Comparison of ENCODE assay signal across 33 mouse cellular contexts in genomic region chr6:120541386-120541785, GRCm38 (mm10). TPM values are rescaled to one million over a fixed set of nuclear protein-coding genes. Genes with fewer than 3 reads are reported as not detected.
DNase-seq lines count a peak whose midpoint lies in the region; ATAC-seq and TF ChIP-seq lines count a peak whose summit lies in the region.
"Had no signal": no experiment of that assay in that cellular context is flagged by ENCODE, and none has a peak within 500 bp of the region (broad histone marks: within the 10 kb centered on the region; RNA-seq: fewer than 3 reads in every experiment).

No protein-coding gene starts in this region.

- peaks cover 5% of the 10 kb centered on the region for H3K4me1 ChIP-seq in heart, adult 2 months (ENCODE audit: control insufficient read depth, insufficient read depth, low read length)
- peaks cover 13% of the 10 kb centered on the region for H3K4me1 ChIP-seq in liver, embryonic 12.5 days
- H3K4me1 ChIP-seq in liver, embryonic 11.5 days (replicated peaks; ENCODE audit: control insufficient read depth, insufficient read depth, low read length) = peaks cover 10% of the 10 kb centered on the region
- H3K4me1 ChIP-seq: stomach, embryonic 15.5 days had no signal

- no peak for DNase-seq in heart, adult 2 months
- no peak for DNase-seq in heart, postnatal 25 days (ENCODE audit: low spot score)
- DNase-seq in liver, embryonic 11.5 days (ENCODE audit: low spot score) = no peak
- DNase-seq in embryo, embryonic 10.5 days (ENCODE audit: low spot score) = peak; percentile 26
- DNase-seq in urinary bladder, postnatal 10 days (ENCODE audit: low spot score) = no peak
- DNase-seq in layer of hippocampus, postnatal 36 days = no peak
- DNase-seq: adrenal gland, postnatal 36 days; cerebellum, adult 2 months; cerebellum, postnatal 14 days; gastrocnemius, postnatal 25 days; heart, adult 11 months; heart, postnatal 10 days; kidney, postnatal 25 days; left cerebral cortex, postnatal 4 days; lung, postnatal 36 days; right cerebral cortex, postnatal 25 days; thymus, postnatal 14 days had no signal

- no peak for TF ChIP-seq EP300 in heart, adult 2 months (IDR thresholded peaks at IDR 0.05; ENCODE audit: insufficient read depth, low read depth, low read length)

- no peak for TF ChIP-seq CTCF in heart, adult 2 months (IDR thresholded peaks at IDR 0.05)

- no peak for ATAC-seq in liver, embryonic 12.5 days
- no peak for ATAC-seq in liver, embryonic 11.5 days (replicated peaks; ENCODE audit: low FRiP score)
- ATAC-seq: activated CD4-positive, CD25-positive, alpha-beta regulatory T cell, adult 4 months; forebrain, embryonic 13.5 days; hindbrain, embryonic 16.5 days; midbrain, embryonic 16.5 days had no signal

- WGBS in heart, adult 2 months = 62% methylated on average over 2 of the region's 2 CpGs
- 41% methylated on average over 2 of the region's 2 CpGs for WGBS in liver, embryonic 12.5 days (ENCODE audit: insufficient replicate concordance)
- WGBS in liver, embryonic 11.5 days = 59% methylated on average over 2 of the region's 2 CpGs

- intact Hi-C loops in heart, adult 2 months (cut with DNase I) = loop anchor here (5.0 kb wide), 1 partner anchor 56 kb away; no protein-coding TSS in a partner anchor
- intact Hi-C loops in heart, postnatal 25 days (cut with DNase I) = loop anchor here (2.0 to 5.0 kb wide), 3 partner anchors 36 to 131 kb away; no protein-coding TSS in a partner anchor

- no peak overlapping the region for H3K4me3 ChIP-seq in heart, adult 2 months
- no peak overlapping the region for H3K4me3 ChIP-seq in liver, embryonic 12.5 days
- H3K4me3 ChIP-seq in liver, embryonic 11.5 days (ENCODE audit: low read depth, low read length) = no peak overlapping the region
- H3K4me3 ChIP-seq: embryonic facial prominence, embryonic 13.5 days; erythroblast, embryonic 14.5 days; forebrain, embryonic 13.5 days; hindbrain, embryonic 10.5 days; layer of hippocampus, adult 2 months; lung, embryonic 15.5 days; stomach, embryonic 15.5 days had no signal

- H3K4me2 ChIP-seq in liver, embryonic 12.5 days = no peak overlapping the region
- no peak overlapping the region for H3K4me2 ChIP-seq in liver, embryonic 11.5 days
- H3K4me2 ChIP-seq: embryonic facial prominence, embryonic 13.5 days; forebrain, embryonic 13.5 days; heart, embryonic 11.5 days; lung, embryonic 15.5 days; midbrain, embryonic 11.5 days; stomach, embryonic 15.5 days had no signal

- H3K9ac ChIP-seq in heart, adult 2 months (ENCODE audit: low read depth, low read length) = no peak overlapping the region
- no peak overlapping the region for H3K9ac ChIP-seq in liver, embryonic 12.5 days
- H3K9ac ChIP-seq in liver, embryonic 11.5 days (ENCODE audit: low read depth, low read length) = no peak overlapping the region
- H3K9ac ChIP-seq: embryonic facial prominence, embryonic 13.5 days; forebrain, embryonic 13.5 days; lung, embryonic 15.5 days; stomach, embryonic 15.5 days had no signal

- no peak for TF ChIP-seq POLR2A in heart, adult 2 months (IDR thresholded peaks at IDR 0.05; ENCODE audit: insufficient read depth, low read depth, low read length)

- no peaks in the 10 kb centered on the region for H3K27me3 ChIP-seq in heart, adult 2 months (ENCODE audit: control insufficient read depth, insufficient read depth, low read length)
- H3K27me3 ChIP-seq in liver, embryonic 12.5 days (replicated peaks) = no peaks in the 10 kb centered on the region
- H3K27me3 ChIP-seq in liver, embryonic 11.5 days (replicated peaks; ENCODE audit: control insufficient read depth, insufficient read depth, low read length) = no peaks in the 10 kb centered on the region
- H3K27me3 ChIP-seq: embryonic facial prominence, embryonic 13.5 days; forebrain, embryonic 13.5 days; lung, embryonic 15.5 days; stomach, embryonic 15.5 days had no signal

- peak overlapping the region; percentile 99 for H3K27ac ChIP-seq in heart, adult 2 months
- 0 out of 2 replicates have a peak overlapping the region, but pooled peaks have one; percentile 5 for H3K27ac ChIP-seq in liver, embryonic 12.5 days
- H3K27ac ChIP-seq in liver, embryonic 11.5 days (ENCODE audit: low read depth, low read length) = no peak overlapping the region
- H3K27ac ChIP-seq: embryonic facial prominence, embryonic 13.5 days; forebrain, embryonic 13.5 days; hindbrain, embryonic 10.5 days; layer of hippocampus, adult 2 months; lung, embryonic 15.5 days; stomach, embryonic 15.5 days had no signal

- H3K9me3 ChIP-seq in liver, embryonic 12.5 days (replicated peaks) = no peaks in the 10 kb centered on the region
- no peaks in the 10 kb centered on the region for H3K9me3 ChIP-seq in liver, embryonic 11.5 days (ENCODE audit: control insufficient read depth, low read length)
- H3K9me3 ChIP-seq: embryonic facial prominence, embryonic 13.5 days; forebrain, embryonic 13.5 days; hindbrain, embryonic 10.5 days; lung, embryonic 15.5 days; stomach, embryonic 15.5 days had no signal

- no peaks in the 10 kb centered on the region for H3K79me2 ChIP-seq in heart, adult 2 months (replicated peaks; ENCODE audit: control insufficient read depth, insufficient read depth, low read length)

- no peaks in the 10 kb centered on the region; the same call in 1 of the 2 replicates for H3K36me3 ChIP-seq in heart, adult 2 months (ENCODE audit: control insufficient read depth, insufficient read depth, low read length)
- H3K36me3 ChIP-seq in liver, embryonic 12.5 days = no peaks in the 10 kb centered on the region
- H3K36me3 ChIP-seq in liver, embryonic 11.5 days (ENCODE audit: control insufficient read depth, insufficient read depth, low read length) = no peaks in the 10 kb centered on the region
- H3K36me3 ChIP-seq: embryonic facial prominence, embryonic 13.5 days; hindbrain, embryonic 10.5 days; lung, embryonic 15.5 days; stomach, embryonic 15.5 days had no signal

RNA-seq across cellular contexts. Expression of gene Hdhd5, which starts 10.3 kb away (rescaled TPM):
- 10 to 100 TPM; 17.1 to 18.4 TPM for total RNA-seq in heart, adult 2 months (2021)
- polyA plus RNA-seq in heart, adult 2 months (2012; rRNA removed) = 29.9 and 38.7 TPM in 2 replicates
- total RNA-seq in heart, postnatal 25 days (2021) = 10 to 100 TPM; 19.6 to 21.5 TPM
- polyA plus RNA-seq in liver, embryonic 12.5 days (2016; fragmentation: Nextera tagmentation; extraction: Ambion mirVana) = 15.6 and 16.0 TPM in 2 replicates
- polyA plus RNA-seq in liver, embryonic 11.5 days (2014; fragmentation: Nextera tagmentation; extraction: Ambion mirVana) = 19.9 and 20.7 TPM in 2 replicates
- total RNA-seq in layer of hippocampus, postnatal 36 days (2021) = 10 to 100 TPM; 29.5 to 30.5 TPM

RNA-seq across cellular contexts. Expression of gene Tmem121b, which starts 47.8 kb away (rescaled TPM):
- not detected for total RNA-seq in heart, adult 2 months (2021)
- not detected in 2 replicates for polyA plus RNA-seq in heart, adult 2 months (2012; rRNA removed)
- total RNA-seq in heart, postnatal 25 days (2021) = not detected
- polyA plus RNA-seq in liver, embryonic 12.5 days (2016; fragmentation: Nextera tagmentation; extraction: Ambion mirVana) = 0.02 TPM in 1 of 2 replicates, not detected in the other
- 0.07 TPM in 1 of 2 replicates, not detected in the other for polyA plus RNA-seq in liver, embryonic 11.5 days (2014; fragmentation: Nextera tagmentation; extraction: Ambion mirVana)
- 10 to 100 TPM; 37.7 to 41.3 TPM for total RNA-seq in layer of hippocampus, postnatal 36 days (2021)
- total RNA-seq: gastrocnemius, postnatal 25 days; megakaryocyte, adult 5-6 weeks; neutrophil, adult 5-6 weeks had no signal
- polyA plus RNA-seq: erythroblast, embryonic 14.5 days; liver, embryonic 16.5 days had no signal

Comparison
In these comparisons a context has a peak if more than half of its experiments do, and no peak if none do; other contexts are left out.
1. RNA of gene Tmem121b, which starts 47.8 kb away (total RNA-seq): 37.7 to 41.3 TPM in layer of hippocampus, postnatal 36 days; not detected in heart, adult 2 months and not detected in heart, postnatal 25 days; every median in the first group is over 10 times any median in the second.